Mouse (Mus musculus): ENCODE data around the gene Mtf2.

- TF ChIP-seq POLR2A (IDR thresholded peaks at IDR 0.05; ENCODE audit: borderline replicate concordance, extremely low read depth, insufficient read depth, insufficient read length, poor library complexity, severe bottlenecking): no peak
- no peak for TF ChIP-seq CTCF (IDR thresholded peaks at IDR 0.05; ENCODE audit: borderline replicate concordance, extremely low read depth, insufficient read depth, insufficient read length)
These were observed 34.7 kb downstream of the Mtf2 start for GRCm38 (mm10) chr5:108100196-108100595.

Measured in brain, embryonic 14.5 days (tissue).